Mouse (Mus musculus) forebrain, embryonic 15.5 days (tissue): ENCODE data around the gene Usp43. TPM values are rescaled to one million over a fixed set of nuclear protein-coding genes. Genes with fewer than 3 reads are reported as not detected.

Experiments used
- ATAC-seq: fragments of 200-750 bp; cut with Nextera tagmentation; replicated peaks from 2 replicates; pipeline ENCODE4 v1.8.0; 2017; ENCODE audit warnings: mild to moderate bottlenecking, moderate TSS enrichment, moderate library complexity
- H3K27ac ChIP-seq: fragments of 300-500 bp; sonication (generic); replicated peaks from 2 replicates; pipeline ENCODE4 v1.5.1; 2015; ENCODE audit warnings: mild to moderate bottlenecking, inconsistent platforms
- H3K27me3 ChIP-seq: fragments of 300-500 bp; sonication (generic); 2 replicates; pipeline ENCODE4 v1.6.1; 2015; ENCODE audit warnings: inconsistent platforms
- H3K36me3 ChIP-seq: fragments of 300-500 bp; sonication (generic); 2 replicates; pipeline ENCODE4 v1.6.1; 2015; ENCODE audit warnings: mild to moderate bottlenecking, inconsistent platforms
- H3K4me1 ChIP-seq: fragments of 300-500 bp; sonication (generic); 2 replicates; pipeline ENCODE4 v1.6.1; 2015; ENCODE audit warnings: inconsistent platforms
- H3K4me2 ChIP-seq: fragments of 300-500 bp; sonication (generic); replicated peaks from 2 replicates; pipeline ENCODE4 v1.6.1; 2015; ENCODE audit warnings: mild to moderate bottlenecking, inconsistent platforms
- H3K4me3 ChIP-seq: fragments of 300-500 bp; sonication (generic); 2 replicates; pipeline ENCODE4 v1.5.1; 2015; ENCODE audit warnings: mild to moderate bottlenecking, inconsistent platforms
- H3K9ac ChIP-seq: fragments of 300-500 bp; sonication (generic); replicated peaks from 2 replicates; pipeline ENCODE4 v1.6.1; 2015; ENCODE audit warnings: mild to moderate bottlenecking, inconsistent platforms
- H3K9me3 ChIP-seq: fragments of 300-500 bp; sonication (generic); 2 replicates; pipeline ENCODE4 v1.6.1; 2016; ENCODE audit warnings: inconsistent platforms
- WGBS: fragments of 180-500 bp; shearing (Covaris S2); methylation state at CpG from one replicate; pipeline ENCODE4 v1.1.7; 2015; ENCODE audit warnings: mixed read lengths; 5-methylcytosine and 5-hydroxymethylcytosine counted together
- polyA plus RNA-seq: library from polyadenylated mRNA; unstranded; fragments of >200 nt; fragmentation: Nextera tagmentation; extraction: Ambion mirVana; gene quantifications from 2 replicates; pipeline ENCODE4 v1.2.1, GENCODE M21; 2015

Gene Usp43
- polyA plus RNA-seq, 1 experiment from 2014 or later: 2.3 TPM

DNA sequence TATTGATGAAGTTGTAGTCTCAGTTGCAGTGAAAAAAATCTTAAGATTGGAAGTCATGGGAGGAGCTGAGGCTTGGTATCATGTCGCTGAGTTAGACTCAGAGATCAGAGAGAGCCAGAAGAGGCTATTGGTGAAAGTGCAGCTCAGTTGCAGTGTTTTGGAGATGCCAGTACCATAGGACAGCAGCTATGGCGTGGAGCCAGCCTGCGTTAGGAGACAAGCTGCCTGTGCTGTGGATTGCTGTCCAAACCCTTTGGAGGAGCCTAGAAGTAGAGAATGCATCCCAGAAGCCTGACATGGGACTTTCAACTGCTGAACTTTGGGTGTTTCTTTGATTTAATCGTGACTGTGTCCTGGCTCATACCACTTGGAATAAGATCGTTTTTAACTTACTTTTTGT, 90.1 kb downstream of the Usp43 start:
- no peak for ATAC-seq
- H3K27me3 ChIP-seq: no peaks in the 10 kb centered on the region
- no peak overlapping the region for H3K4me2 ChIP-seq
- 79% methylated on average over 5 of the region's 5 CpGs for WGBS
- H3K27ac ChIP-seq: no peak overlapping the region
- no peaks in the 10 kb centered on the region for H3K4me1 ChIP-seq
- no peaks in the 10 kb centered on the region for H3K9me3 ChIP-seq
- no peaks in the 10 kb centered on the region for H3K36me3 ChIP-seq
- H3K9ac ChIP-seq: no peak overlapping the region
- no peak overlapping the region for H3K4me3 ChIP-seq

DNA sequence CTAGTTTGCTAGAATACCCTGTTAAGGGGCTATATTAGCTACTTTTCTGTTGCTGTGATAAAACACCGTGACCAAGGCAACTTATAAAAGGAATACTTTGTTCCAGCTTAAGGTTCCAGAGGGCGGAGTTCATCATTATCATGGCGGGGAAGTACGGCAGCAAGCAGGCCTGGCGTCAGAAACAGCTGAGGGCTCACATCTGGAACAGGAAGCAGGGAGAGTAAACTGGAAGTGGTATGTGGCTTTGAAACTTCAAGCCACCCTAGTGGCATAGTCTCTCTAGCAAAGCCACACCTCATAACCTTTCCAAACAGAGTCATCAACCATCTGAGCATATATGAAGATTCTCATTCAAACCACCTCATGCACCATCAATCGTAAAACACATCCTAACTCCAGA, 92.4 kb downstream of the Usp43 start:
- Histone ChIP-seq H3K27ac (no peak overlapping the region), H3K4me1 (no peaks in the 10 kb centered on the region), H3K4me3 (no peak overlapping the region), H3K9ac (no peak overlapping the region), H3K9me3 (no peaks in the 10 kb centered on the region), H3K27me3 (no peaks in the 10 kb centered on the region), H3K4me2 (no peak overlapping the region), H3K36me3 (no peaks in the 10 kb centered on the region)
- no peak for ATAC-seq
- 83% methylated on average over 6 of the region's 6 CpGs for WGBS

DNA sequence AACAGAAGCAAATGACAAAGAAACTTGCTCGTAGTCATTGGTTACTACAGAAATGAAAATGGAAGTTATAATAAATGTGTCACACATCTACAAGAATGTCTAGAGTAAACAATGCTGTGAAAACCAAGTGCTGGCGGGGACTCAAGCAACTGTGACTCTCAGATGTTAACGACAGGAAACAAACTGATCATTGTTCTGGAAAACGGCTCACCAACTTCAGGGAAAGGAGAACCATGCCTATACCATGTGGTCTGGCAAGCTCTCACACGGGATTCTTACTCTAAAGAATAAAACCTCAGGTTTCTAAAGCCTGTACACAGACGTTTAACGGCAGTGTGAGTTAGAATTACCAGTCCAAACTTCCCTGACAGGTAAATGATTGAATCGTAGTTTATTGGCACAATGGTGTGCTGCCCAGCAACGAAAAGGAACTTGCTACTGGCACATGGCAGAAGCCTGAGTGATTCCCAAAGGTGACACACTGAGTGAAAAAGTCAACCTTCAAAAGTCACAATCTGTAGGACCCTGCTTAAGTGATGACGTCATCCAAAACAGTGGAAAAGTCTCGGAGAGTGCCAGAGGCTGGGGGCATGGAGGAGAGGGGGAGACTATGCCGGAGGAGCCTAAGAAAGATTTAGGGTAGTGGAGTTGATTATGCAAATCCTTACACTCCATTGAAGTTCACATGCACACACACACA, 93.4 kb downstream of the Usp43 start:
- H3K4me2 ChIP-seq: no peak overlapping the region
- H3K9me3 ChIP-seq: no peaks in the 10 kb centered on the region
- no peaks in the 10 kb centered on the region for H3K4me1 ChIP-seq
- no peak overlapping the region for H3K4me3 ChIP-seq
- no peak overlapping the region for H3K9ac ChIP-seq
- H3K36me3 ChIP-seq: no peaks in the 10 kb centered on the region
- ATAC-seq: no peak
- 38% methylated on average over 12 of the region's 12 CpGs for WGBS
- H3K27ac ChIP-seq: no peak overlapping the region
- H3K27me3 ChIP-seq: no peaks in the 10 kb centered on the region

DNA sequence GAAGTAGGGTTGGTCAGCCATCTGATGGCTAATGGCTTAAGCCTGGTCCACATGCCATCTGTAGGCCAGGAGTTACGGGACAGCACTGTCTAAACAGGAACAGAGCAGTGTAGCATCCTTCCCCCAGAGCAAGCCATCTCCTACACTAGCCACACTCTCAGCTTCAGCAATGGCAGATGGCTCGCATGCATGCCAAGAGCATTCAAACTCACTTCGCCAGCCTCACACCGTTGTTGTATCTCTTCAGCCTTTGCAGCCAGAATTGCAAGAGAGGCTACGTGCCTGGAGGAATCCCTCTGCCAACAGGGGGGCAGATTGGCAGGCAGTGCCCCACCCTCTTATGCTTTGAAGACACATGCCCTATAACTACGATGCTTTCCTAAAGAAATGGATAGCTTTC, 100.4 kb downstream of the Usp43 start:
- Histone ChIP-seq H3K4me3 (no peak overlapping the region), H3K9me3 (no peaks in the 10 kb centered on the region), H3K4me2 (no peak overlapping the region), H3K27me3 (no peaks in the 10 kb centered on the region), H3K4me1 (peaks cover 3% of the 10 kb centered on the region), H3K9ac (no peak overlapping the region), H3K36me3 (no peaks in the 10 kb centered on the region), H3K27ac (peak overlapping the region; percentile 61; the same call in 1 of the 2 replicates)
- peak; percentile 79; the same call in 1 of the 2 replicates for ATAC-seq
- 66% methylated on average over 6 of the region's 6 CpGs for WGBS

DNA sequence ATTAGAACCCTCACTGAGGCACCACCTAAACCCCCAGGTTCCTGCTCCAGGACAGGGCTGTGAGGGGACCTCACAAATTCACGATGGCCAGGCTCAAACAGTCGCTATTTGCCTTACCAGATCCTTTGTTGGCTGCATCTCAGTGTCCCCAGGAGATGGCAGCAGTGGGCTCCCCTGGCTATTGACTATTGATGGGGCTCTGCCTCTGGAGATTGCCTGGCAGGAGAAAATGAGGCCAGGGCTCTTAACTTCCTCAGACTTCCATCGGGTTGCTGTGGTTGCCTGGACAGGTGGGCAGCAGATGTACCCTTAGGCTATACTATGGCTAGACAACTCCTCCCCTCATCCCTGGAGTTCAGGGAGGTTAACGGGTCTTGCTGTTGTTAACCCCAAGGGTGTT, 101.7 kb downstream of the Usp43 start:
- 34% methylated on average over 4 of the region's 4 CpGs for WGBS
- ATAC-seq: no peak
- H3K4me1 ChIP-seq: peaks cover 3% of the 10 kb centered on the region

DNA sequence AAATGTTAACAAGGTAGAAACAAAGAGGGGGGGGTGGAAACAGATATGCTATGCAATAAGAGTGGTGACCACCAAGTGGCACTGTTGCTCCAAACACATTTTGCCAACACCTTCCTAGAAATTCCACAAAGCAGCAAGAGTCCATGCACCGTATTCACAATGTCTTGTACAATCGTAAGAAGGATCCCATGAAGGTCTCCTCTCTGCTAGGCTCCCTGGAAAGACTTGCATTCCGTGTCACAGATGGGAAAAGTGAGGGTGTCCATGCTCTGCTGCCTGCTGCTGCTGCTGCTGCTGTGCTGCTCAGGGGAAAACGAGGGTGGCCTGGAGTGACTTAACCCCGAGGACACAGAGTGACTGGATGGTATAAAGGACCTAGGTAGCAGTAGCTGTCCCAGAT, 102.3 kb downstream of the Usp43 start:
- Histone ChIP-seq H3K4me2 (0 out of 2 replicates have a peak overlapping the region, but pooled peaks have one; percentile 19), H3K27me3 (no peaks in the 10 kb centered on the region), H3K9ac (peak overlapping the region; percentile 32; the same call in 1 of the 2 replicates), H3K27ac (no peak overlapping the region), H3K36me3 (no peaks in the 10 kb centered on the region), H3K4me1 (peaks cover 3% of the 10 kb centered on the region), H3K9me3 (no peaks in the 10 kb centered on the region), H3K4me3 (no peak overlapping the region)
- no peak for ATAC-seq
- 21% methylated on average over 5 of the region's 5 CpGs for WGBS

More for the DNA sequence above, 101.7 kb downstream of the Usp43 start:
- H3K9me3 ChIP-seq: no peaks in the 10 kb centered on the region
- H3K27ac ChIP-seq: no peak overlapping the region
- H3K4me2 ChIP-seq: no peak overlapping the region
- no peak overlapping the region for H3K9ac ChIP-seq
- H3K36me3 ChIP-seq: no peaks in the 10 kb centered on the region
- no peaks in the 10 kb centered on the region for H3K27me3 ChIP-seq
- no peak overlapping the region for H3K4me3 ChIP-seq

DNA sequence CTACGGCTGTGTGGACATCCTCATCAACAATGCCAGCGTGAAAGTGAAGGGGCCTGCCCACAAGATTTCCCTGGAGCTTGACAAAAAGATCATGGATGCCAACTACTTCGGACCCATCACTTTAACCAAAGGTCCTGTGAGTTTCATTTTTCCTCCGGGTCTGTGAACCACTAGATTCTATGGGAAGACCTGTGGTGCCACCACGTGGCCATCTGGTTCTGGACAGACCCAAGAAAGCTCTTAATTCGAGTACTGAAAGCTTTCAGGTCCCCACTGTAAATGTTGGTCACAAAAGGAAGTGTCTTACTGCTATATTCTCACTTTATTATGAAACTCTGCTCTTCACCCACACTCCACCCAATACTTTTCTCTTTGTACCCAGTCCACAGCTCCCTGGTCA, 110.4 kb downstream of the Usp43 start:
- Histone ChIP-seq H3K4me3 (no peak overlapping the region), H3K4me2 (no peak overlapping the region), H3K36me3 (no peaks in the 10 kb centered on the region), H3K9ac (no peak overlapping the region), H3K27me3 (no peaks in the 10 kb centered on the region), H3K27ac (no peak overlapping the region), H3K4me1 (no peaks in the 10 kb centered on the region), H3K9me3 (no peaks in the 10 kb centered on the region)
- ATAC-seq: no peak
- WGBS: 82% methylated on average over 6 of the region's 6 CpGs

DNA sequence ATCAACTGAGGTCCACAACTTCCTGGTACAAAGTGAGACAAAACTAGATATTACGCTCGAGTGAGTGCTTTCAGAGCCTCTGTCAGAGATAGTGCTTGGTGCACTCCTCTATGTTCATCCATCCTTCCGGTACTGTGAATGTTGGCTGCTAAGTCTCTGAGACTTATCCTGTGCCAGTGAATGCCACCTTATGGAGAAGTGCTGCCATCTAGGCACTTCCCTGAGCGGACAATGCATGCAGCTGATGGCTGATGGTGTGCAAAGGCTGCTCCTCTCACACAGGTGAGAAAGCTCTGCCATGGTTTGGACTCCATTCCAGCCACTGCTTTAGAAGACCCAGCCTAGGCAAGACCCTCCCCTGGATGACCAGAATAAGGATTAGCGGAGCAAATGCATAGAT, 113.9 kb downstream of the Usp43 start:
- H3K9ac ChIP-seq: no peak overlapping the region
- no peak overlapping the region for H3K4me3 ChIP-seq
- no peaks in the 10 kb centered on the region for H3K9me3 ChIP-seq
- H3K36me3 ChIP-seq: no peaks in the 10 kb centered on the region
- no peaks in the 10 kb centered on the region for H3K4me1 ChIP-seq
- H3K27me3 ChIP-seq: no peaks in the 10 kb centered on the region
- H3K27ac ChIP-seq: no peak overlapping the region
- H3K4me2 ChIP-seq: no peak overlapping the region
- ATAC-seq: no peak
- WGBS: 75% methylated on average over 5 of the region's 5 CpGs

DNA sequence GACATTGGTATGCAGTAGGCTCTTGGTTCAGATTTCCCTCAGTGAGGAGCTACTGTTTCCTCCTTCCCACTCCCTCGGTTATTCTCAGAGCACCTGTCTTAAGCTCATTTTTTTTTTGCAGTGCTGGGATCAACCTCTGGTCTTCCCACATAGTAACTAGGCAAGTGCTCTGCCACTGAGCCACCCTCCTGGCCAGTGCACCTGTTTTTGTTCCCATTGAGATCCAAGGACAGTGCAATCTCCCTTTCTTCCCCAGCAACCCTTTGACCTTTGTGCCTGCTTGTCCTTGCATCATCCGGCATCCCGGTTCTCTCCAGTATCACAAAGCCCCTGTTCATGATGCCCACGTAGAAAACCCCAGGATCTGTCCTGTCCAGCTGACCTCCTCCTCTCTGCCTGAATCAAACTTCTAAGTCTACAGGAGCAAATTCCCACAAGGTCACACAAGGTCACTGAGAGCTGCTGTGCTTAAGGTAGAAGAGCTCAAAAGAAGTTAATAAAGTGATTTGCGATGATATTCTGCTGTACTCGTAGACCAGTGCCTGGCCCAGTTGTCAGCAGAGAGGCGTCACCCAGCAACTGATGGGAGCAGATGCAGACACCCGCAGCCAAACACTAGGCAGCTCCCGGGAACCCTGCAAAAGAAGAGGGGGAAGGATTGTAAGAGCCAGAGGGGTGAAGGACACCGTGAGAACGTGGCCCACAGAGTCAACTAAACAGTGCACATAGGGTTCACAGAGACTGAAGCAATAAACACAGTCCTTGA, 114.9 kb downstream of the Usp43 start:
- H3K4me3 ChIP-seq: no peak overlapping the region
- ATAC-seq: no peak
- WGBS: 90% methylated on average over 11 of the region's 11 CpGs
- H3K9ac ChIP-seq: no peak overlapping the region
- H3K36me3 ChIP-seq: no peaks in the 10 kb centered on the region
- no peaks in the 10 kb centered on the region for H3K27me3 ChIP-seq
- no peak overlapping the region for H3K27ac ChIP-seq
- H3K4me2 ChIP-seq: no peak overlapping the region
- no peaks in the 10 kb centered on the region for H3K4me1 ChIP-seq
- no peaks in the 10 kb centered on the region for H3K9me3 ChIP-seq

DNA sequence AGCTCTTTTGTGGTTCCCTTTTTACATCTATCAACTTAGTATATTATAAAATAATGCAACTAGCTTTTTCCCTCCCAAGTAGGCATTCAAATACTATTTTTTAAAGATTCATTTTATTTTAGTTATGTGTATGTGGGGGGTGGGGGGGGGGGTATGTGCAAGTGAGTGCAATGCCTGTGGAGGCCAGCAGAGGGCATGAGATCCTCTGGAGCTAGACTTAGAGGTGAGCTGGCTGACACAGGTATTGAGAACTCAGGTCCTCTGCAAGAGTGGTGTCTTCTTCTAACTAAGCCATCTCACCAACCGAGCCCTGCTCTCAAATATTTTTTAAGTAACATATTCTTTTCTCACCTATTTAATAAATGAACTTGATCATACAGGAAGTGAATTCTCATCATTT, 116.4 kb downstream of the Usp43 start:
- Histone ChIP-seq H3K9me3 (no peaks in the 10 kb centered on the region), H3K4me1 (no peaks in the 10 kb centered on the region), H3K27ac (no peak overlapping the region), H3K27me3 (no peaks in the 10 kb centered on the region), H3K4me2 (no peak overlapping the region), H3K4me3 (no peak overlapping the region), H3K36me3 (no peaks in the 10 kb centered on the region), H3K9ac (no peak overlapping the region)
- 91% methylated on average over 1 of the region's 1 CpGs for WGBS
- no peak for ATAC-seq
